Mouse (Mus musculus): ENCODE data around the gene Snapin. TPM values are rescaled to one million over a fixed set of nuclear protein-coding genes. Genes with fewer than 3 reads are reported as not detected.
A peak's percentile ranks its signal among the peaks of the same experiment; 100 is the strongest.

The Snapin gene
- polyA plus RNA-seq, 1 experiment from 2014 or later = 89.1 TPM

DNA sequence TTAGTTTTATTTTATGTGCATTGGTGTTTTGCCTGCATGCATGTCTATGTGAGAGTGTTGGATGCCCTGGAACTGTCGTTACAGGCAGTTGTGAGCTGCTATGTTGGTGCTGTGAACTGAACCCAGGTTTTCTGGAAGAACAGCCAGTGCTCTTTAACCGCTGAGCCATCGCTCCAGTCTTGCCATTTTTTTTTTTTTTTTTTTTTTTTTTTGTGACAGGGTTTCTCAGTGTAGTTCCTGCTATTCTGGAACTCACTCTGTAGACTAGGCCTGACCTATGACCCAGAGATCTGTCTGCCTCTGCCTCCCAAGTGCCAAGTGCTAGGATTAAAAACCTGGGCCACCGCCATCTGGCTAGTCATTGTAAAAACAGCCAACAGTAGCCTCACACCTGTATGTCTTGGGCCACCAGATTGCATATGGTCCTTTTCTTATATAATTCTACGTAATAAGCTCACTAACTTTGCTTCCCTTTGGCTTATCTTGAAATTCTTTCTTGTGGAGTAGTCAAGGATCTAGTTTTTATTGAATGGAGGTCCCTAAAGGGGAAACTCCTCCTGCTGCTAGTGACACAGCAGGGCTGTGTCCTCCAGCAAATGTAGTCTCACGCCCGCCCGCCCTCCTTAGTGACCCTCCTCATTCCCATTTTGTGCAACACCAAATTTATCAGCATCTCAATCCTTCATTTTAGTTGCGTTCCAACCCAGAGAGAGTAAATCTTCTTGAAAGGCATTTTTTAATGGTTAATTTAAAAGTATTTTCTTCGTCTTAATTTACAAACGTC, 45.2 kb downstream of the Snapin start:
- H3K9me3 ChIP-seq = no peaks in the 10 kb centered on the region
- peak overlapping the region; percentile 57; the same call in 1 of the 2 replicates for H3K4me2 ChIP-seq (replicated peaks)
- 71% methylated on average over 11 of the region's 11 CpGs for WGBS
- no peak overlapping the region for H3K9ac ChIP-seq (replicated peaks)
- no peaks in the 10 kb centered on the region for H3K36me3 ChIP-seq
- H3K4me1 ChIP-seq (replicated peaks) = peaks cover 18% of the 10 kb centered on the region
- H3K4me3 ChIP-seq (replicated peaks) = no peak overlapping the region
- H3K27ac ChIP-seq = peak overlapping the region; percentile 53; the same call in 1 of the 2 replicates
- no peaks in the 10 kb centered on the region for H3K27me3 ChIP-seq
- no peak for ATAC-seq

DNA sequence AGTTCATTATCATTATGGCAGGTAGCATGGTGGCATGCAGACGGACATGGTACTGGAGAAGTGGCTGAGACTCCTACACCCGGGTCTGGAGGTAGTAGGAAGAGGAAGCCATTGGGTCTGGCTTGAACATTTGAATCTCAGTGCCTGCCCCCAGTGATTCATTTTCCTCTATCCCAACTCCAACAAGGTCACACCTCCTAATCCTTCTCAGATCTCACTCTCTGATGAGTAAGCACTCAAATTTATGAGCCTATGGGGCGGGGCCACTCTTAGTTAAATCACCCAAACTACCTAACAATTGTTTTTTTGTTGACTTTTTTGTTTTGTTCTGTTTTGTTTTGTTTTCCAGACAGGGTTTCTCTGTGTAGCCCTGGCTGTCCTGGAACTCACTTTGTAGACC, 46.9 kb downstream of the Snapin start:
- no peak overlapping the region for H3K27ac ChIP-seq
- no peak overlapping the region for H3K9ac ChIP-seq (replicated peaks)
- no peaks in the 10 kb centered on the region for H3K36me3 ChIP-seq
- H3K9me3 ChIP-seq = no peaks in the 10 kb centered on the region
- ATAC-seq = no peak
- no peaks in the 10 kb centered on the region for H3K27me3 ChIP-seq
- no peak overlapping the region for H3K4me3 ChIP-seq (replicated peaks)
- 85% methylated on average over 3 of the region's 3 CpGs for WGBS
- no peak overlapping the region for H3K4me2 ChIP-seq (replicated peaks)
- peaks cover 18% of the 10 kb centered on the region for H3K4me1 ChIP-seq (replicated peaks)

DNA sequence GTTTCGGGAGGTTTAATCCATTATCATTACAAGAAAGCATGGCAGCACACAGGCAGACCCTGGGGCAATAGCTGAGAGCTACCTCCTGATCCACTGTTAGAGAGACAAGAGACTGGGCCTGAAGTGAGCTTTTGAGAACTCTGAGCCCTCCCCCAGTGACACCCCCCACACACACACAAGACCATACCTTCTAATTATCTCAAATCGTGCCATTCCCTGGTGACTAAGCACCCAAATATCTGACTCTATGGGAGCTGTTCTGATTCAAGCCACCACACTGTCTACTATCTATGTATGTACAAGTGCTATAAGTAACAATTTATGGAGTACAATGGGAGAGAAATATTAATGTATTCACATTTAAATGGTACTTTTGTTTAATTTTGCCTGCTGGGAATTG, 50.1 kb downstream of the Snapin start:
- no peak for ATAC-seq
- Histone ChIP-seq H3K9ac (replicated peaks) (no peak overlapping the region), H3K36me3 (no peaks in the 10 kb centered on the region), H3K4me1 (replicated peaks) (peaks cover 3% of the 10 kb centered on the region), H3K9me3 (no peaks in the 10 kb centered on the region), H3K4me3 (replicated peaks) (no peak overlapping the region), H3K27ac (no peak overlapping the region), H3K4me2 (replicated peaks) (no peak overlapping the region), H3K27me3 (no peaks in the 10 kb centered on the region)
- 94% methylated on average over 2 of the region's 2 CpGs for WGBS

Other genes with a start within 250 kb of the Snapin start
- 3.3 and 3.4 TPM in 2 replicates for gene Creb3l4, start 247.5 kb downstream of the Snapin start, polyA plus RNA-seq (2015; fragmentation: Nextera tagmentation; extraction: Ambion mirVana)
- gene Slc39a1, start 242.9 kb downstream of the Snapin start, polyA plus RNA-seq (2015; fragmentation: Nextera tagmentation; extraction: Ambion mirVana) = 57.0 and 60.9 TPM in 2 replicates
- gene Crtc2, start 236.9 kb downstream of the Snapin start, polyA plus RNA-seq (2015; fragmentation: Nextera tagmentation; extraction: Ambion mirVana) = 16.9 and 21.4 TPM in 2 replicates
- 5.9 and 6.6 TPM in 2 replicates for gene Dennd4b, start 225.8 kb downstream of the Snapin start, polyA plus RNA-seq (2015; fragmentation: Nextera tagmentation; extraction: Ambion mirVana)
- 15.1 and 16.0 TPM in 2 replicates for gene Gatad2b, start 197.9 kb downstream of the Snapin start, polyA plus RNA-seq (2015; fragmentation: Nextera tagmentation; extraction: Ambion mirVana)
- 20.2 and 21.8 TPM in 2 replicates for gene Slc27a3, start 101.1 kb downstream of the Snapin start, polyA plus RNA-seq (2015; fragmentation: Nextera tagmentation; extraction: Ambion mirVana)
- gene Ints3, start 57.4 kb downstream of the Snapin start, polyA plus RNA-seq (2015; fragmentation: Nextera tagmentation; extraction: Ambion mirVana) = 29.1 and 32.6 TPM in 2 replicates
- gene Npr1, start 25.2 kb downstream of the Snapin start, polyA plus RNA-seq (2015; fragmentation: Nextera tagmentation; extraction: Ambion mirVana) = 1.8 and 2.4 TPM in 2 replicates
- 343 and 361 TPM in 2 replicates for gene Ilf2, start 14.9 kb downstream of the Snapin start, polyA plus RNA-seq (2015; fragmentation: Nextera tagmentation; extraction: Ambion mirVana)
- 205 and 212 TPM in 2 replicates for gene Chtop, start 18.5 kb upstream of the Snapin start, polyA plus RNA-seq (2015; fragmentation: Nextera tagmentation; extraction: Ambion mirVana)
- gene S100a1, start 23.4 kb upstream of the Snapin start, polyA plus RNA-seq (2015; fragmentation: Nextera tagmentation; extraction: Ambion mirVana) = 4.7 and 6.9 TPM in 2 replicates
- gene S100a13, start 23.4 kb upstream of the Snapin start, polyA plus RNA-seq (2015; fragmentation: Nextera tagmentation; extraction: Ambion mirVana) = 7.7 and 9.9 TPM in 2 replicates
- gene S100a14, start 35.8 kb upstream of the Snapin start, polyA plus RNA-seq (2015; fragmentation: Nextera tagmentation; extraction: Ambion mirVana) = not detected in 2 replicates
- 33.7 and 39.5 TPM in 2 replicates for gene S100a16, start 46.2 kb upstream of the Snapin start, polyA plus RNA-seq (2015; fragmentation: Nextera tagmentation; extraction: Ambion mirVana)
- gene S100a3, start 69.5 kb upstream of the Snapin start, polyA plus RNA-seq (2015; fragmentation: Nextera tagmentation; extraction: Ambion mirVana) = not detected in 2 replicates
- not detected in 2 replicates for gene S100a2, start 99.2 kb upstream of the Snapin start, polyA plus RNA-seq (2015; fragmentation: Nextera tagmentation; extraction: Ambion mirVana)
- gene Gm42674, start 110.9 kb upstream of the Snapin start, polyA plus RNA-seq (2015; fragmentation: Nextera tagmentation; extraction: Ambion mirVana) = not detected in 2 replicates
- 0.83 and 1.1 TPM in 2 replicates for gene S100a4, start 112.7 kb upstream of the Snapin start, polyA plus RNA-seq (2015; fragmentation: Nextera tagmentation; extraction: Ambion mirVana)
- gene S100a5, start 117.5 kb upstream of the Snapin start, polyA plus RNA-seq (2015; fragmentation: Nextera tagmentation; extraction: Ambion mirVana) = not detected in 2 replicates
- 19.7 and 25.0 TPM in 2 replicates for gene S100a6, start 121.8 kb upstream of the Snapin start, polyA plus RNA-seq (2015; fragmentation: Nextera tagmentation; extraction: Ambion mirVana)
- gene S100a7a, start 163.0 kb upstream of the Snapin start, polyA plus RNA-seq (2015; fragmentation: Nextera tagmentation; extraction: Ambion mirVana) = not detected in 2 replicates
- gene S100a8, start 177.9 kb upstream of the Snapin start, polyA plus RNA-seq (2015; fragmentation: Nextera tagmentation; extraction: Ambion mirVana) = 2.8 and 4.7 TPM in 2 replicates
- gene S100a9, start 204.7 kb upstream of the Snapin start, polyA plus RNA-seq (2015; fragmentation: Nextera tagmentation; extraction: Ambion mirVana) = 2.4 and 2.7 TPM in 2 replicates
- gene Pglyrp4, start 235.9 kb upstream of the Snapin start, polyA plus RNA-seq (2015; fragmentation: Nextera tagmentation; extraction: Ambion mirVana) = not detected in 2 replicates